Mouse (Mus musculus) colon, adult 2 months (tissue): ENCODE results near the gene 6820408C15Rik. TPM values are rescaled to one million over a fixed set of nuclear protein-coding genes. Genes with fewer than 3 reads are reported as not detected.

Experiments
- polyA plus RNA-seq: library from polyadenylated mRNA; depleted of rRNA; stranded (reverse); fragments of >200 nt; gene quantifications from 2 replicates; pipeline ENCODE4 v1.2.3, GENCODE M21; 2012; rRNA removed

The 6820408C15Rik gene
- polyA plus RNA-seq = not detected in 2 replicates

GRCm38 (mm10) chr2:152415287-152415686, at the start of gene 6820408C15Rik:
Gene 6820408C15Rik (plus strand): TSS chr2:152415587.

GRCm38 (mm10) chr2:152376345-152376741, 39.0 kb upstream of the 6820408C15Rik start, which contains the start of gene Nrsn2:
Gene Nrsn2 (minus strand): TSS chr2:152376638.

DNA sequence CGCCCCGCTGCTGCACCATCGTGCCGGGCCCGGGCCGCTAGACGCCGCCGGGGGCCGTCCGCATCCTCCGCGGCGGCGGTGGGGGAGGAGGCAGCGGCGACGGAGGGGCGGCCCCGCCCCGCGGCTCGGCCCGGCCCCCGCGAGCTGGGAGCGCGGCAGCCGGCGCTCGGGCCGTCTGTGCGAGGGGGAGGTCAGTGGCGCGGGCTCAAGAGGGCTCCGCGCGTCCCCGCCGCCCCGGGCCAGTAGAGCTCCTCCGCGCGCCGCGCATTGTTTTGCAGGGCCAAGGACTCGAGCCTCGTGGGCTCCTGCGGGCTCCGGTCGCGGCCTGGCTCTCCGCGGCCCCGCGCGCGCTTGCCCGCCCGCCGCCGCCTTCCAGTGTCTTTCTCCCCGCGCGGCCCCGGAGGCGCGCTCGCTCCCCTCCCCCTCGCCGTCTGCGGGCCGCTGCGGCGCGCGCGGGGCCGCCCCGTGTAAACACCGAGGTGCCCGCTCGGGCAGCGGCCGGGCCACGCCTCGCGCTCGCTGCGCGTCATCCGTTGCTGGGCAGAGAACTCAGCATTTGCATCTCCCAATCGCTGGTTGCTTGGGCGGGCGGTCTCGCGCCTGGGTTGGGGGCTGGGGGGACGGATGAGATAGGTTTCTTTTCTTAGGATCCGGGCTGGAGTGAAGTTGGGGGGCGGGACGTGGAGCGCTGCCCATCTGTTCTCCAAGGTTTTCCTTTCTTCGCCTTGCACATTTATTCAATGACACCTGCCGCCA, 17.5 kb upstream of the 6820408C15Rik start, which contains the start of gene Sox12:
Gene Sox12, minus strand, starts transcription at position 384 of the 756 bp plus-strand sequence.

DNA sequence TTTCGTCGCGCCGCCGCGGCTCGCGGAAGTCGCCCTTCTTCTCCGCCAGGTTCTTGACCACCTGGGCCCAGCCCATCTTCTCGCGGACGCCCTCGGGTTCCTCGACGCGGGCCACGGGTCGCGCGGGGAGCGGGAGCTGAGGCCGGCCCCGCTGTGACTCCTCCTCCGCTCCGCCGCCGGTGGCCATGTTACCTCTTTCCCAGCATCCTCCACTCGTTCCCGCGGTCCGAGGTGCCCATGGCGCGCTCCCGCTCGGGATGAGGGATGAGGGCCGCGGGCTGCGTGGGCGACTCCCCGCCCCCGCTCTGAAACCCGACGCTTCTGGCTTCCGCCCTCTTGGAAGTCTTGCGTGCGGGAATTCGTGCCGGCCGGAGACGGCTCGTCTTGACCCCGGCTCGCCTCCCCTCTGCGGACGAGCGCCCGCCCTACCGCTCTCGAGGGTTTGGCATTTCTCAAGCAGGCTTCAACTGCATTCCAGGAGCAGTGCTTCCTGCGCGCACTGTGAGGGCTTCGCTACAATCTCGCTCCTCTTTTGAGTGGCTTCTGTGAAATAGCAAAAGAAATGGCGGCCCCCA, 709 bp upstream of the 6820408C15Rik start, which contains the start of gene Zcchc3:
Gene Zcchc3, minus strand, starts transcription at position 437 of the 575 bp plus-strand sequence.

GRCm38 (mm10) chr2:152464570-152465150, 49.3 kb downstream of the 6820408C15Rik start, which contains the start of gene Defb23:
Gene Defb23 (minus strand): TSS chr2:152464620.

DNA sequence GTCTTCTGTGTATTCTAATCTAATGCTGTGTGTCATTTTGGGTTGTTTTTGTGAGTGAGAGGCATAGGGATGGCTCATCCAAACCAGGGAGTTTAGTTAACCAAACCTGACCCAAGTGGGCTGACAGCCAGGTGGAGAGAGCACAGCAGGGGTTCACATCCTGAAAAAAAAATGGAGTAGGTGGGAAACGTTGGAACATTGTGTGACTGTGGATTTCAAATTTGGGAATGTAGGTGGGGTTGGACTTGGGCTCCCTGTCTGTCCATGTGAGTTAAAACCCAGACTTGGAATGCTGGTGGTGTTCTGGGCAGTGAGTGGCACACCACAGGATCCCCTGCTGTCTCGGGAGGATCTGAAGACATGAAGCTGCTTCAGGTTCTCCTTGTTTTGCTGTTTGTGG, 61.4 kb downstream of the 6820408C15Rik start, which contains the start of gene Defb20:
Gene Defb20, plus strand, starts transcription at position 301 of the 400 bp plus-strand sequence.

GRCm38 (mm10) chr2:152490038-152490437, 74.7 kb downstream of the 6820408C15Rik start, which contains the start of gene Defb22:
Gene Defb22 (minus strand): TSS chr2:152490138.

Other genes with a start within 250 kb of the 6820408C15Rik start
- gene Csnk2a1, start 188.7 kb upstream of the 6820408C15Rik start, polyA plus RNA-seq = 12.2 and 13.8 TPM in 2 replicates
- gene Tbc1d20, start 121.8 kb upstream of the 6820408C15Rik start, polyA plus RNA-seq = 56.0 and 62.7 TPM in 2 replicates
- gene Rbck1, start 82.9 kb upstream of the 6820408C15Rik start, polyA plus RNA-seq = 239 and 263 TPM in 2 replicates
- gene Trib3, start 71.6 kb upstream of the 6820408C15Rik start, polyA plus RNA-seq = 0.86 and 1.2 TPM in 2 replicates
- gene Nrsn2, start 38.9 kb upstream of the 6820408C15Rik start, polyA plus RNA-seq = 0.73 and 0.76 TPM in 2 replicates
- 4.1 and 4.9 TPM in 2 replicates for gene Sox12, start 17.5 kb upstream of the 6820408C15Rik start, polyA plus RNA-seq
- gene Zcchc3, start 560 bp upstream of the 6820408C15Rik start, polyA plus RNA-seq = 2.9 and 4.2 TPM in 2 replicates
- not detected in 2 replicates for gene Defb23, start 49.0 kb downstream of the 6820408C15Rik start, polyA plus RNA-seq
- gene Defb20, start 61.5 kb downstream of the 6820408C15Rik start, polyA plus RNA-seq = not detected in 2 replicates
- gene Defb22, start 74.6 kb downstream of the 6820408C15Rik start, polyA plus RNA-seq = not detected in 2 replicates
- not detected in 2 replicates for gene Defb26, start 96.1 kb downstream of the 6820408C15Rik start, polyA plus RNA-seq
- gene Defb28, start 102.7 kb downstream of the 6820408C15Rik start, polyA plus RNA-seq = not detected in 2 replicates
- not detected in 2 replicates for gene Defb29, start 124.5 kb downstream of the 6820408C15Rik start, polyA plus RNA-seq
- not detected in 2 replicates for gene Gm17416, start 153.8 kb downstream of the 6820408C15Rik start, polyA plus RNA-seq
- not detected in 2 replicates for gene Defb21, start 157.2 kb downstream of the 6820408C15Rik start, polyA plus RNA-seq
- not detected in 2 replicates for gene Defb19, start 164.7 kb downstream of the 6820408C15Rik start, polyA plus RNA-seq
- 0.51 TPM in 1 of 2 replicates, not detected in the other for gene Defb45, start 183.8 kb downstream of the 6820408C15Rik start, polyA plus RNA-seq
- gene Defb36, start 188.7 kb downstream of the 6820408C15Rik start, polyA plus RNA-seq = 0.35 TPM in 1 of 2 replicates, not detected in the other
- gene Defb25, start 207.5 kb downstream of the 6820408C15Rik start, polyA plus RNA-seq = not detected in 2 replicates
- 11.0 and 13.3 TPM in 2 replicates for gene Rem1, start 211.4 kb downstream of the 6820408C15Rik start, polyA plus RNA-seq